Mouse (Mus musculus): ENCODE results near the gene Evi2b. TPM values are rescaled to one million over a fixed set of nuclear protein-coding genes. Genes with fewer than 3 reads are reported as not detected.

Evi2b gene
- polyA plus RNA-seq, 1 experiment, result 95.6 TPM

DNA sequence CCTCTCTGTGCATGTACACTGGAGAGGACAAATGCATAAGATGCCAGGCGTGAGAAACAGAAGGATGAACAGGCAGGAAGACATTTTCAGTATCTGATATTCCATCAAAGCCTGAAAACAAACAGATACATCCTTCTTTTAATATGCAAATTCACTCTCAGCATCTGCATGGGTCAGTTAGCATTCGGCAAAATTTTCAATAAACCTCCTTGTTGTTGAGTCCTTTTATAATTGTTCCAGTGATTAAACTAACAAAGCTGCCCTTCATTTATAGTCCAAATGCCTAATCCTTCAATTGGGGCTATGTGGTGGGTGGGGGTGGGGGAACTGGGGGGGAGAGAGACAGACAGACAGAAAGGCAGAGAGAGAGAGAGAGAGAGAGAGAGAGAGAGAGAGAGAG lies 20.6 kb downstream of the Evi2b start:
- Histone ChIP-seq H3K36me3 (ENCODE audit: control insufficient read depth, insufficient read depth, low read length) (no peaks in the 10 kb centered on the region), H3K27ac (ENCODE audit: control insufficient read depth, insufficient read depth, low read length) (no peak overlapping the region), H3K4me3 (ENCODE audit: control insufficient read depth, insufficient read depth, low read length) (no peak overlapping the region), H3K27me3 (ENCODE audit: control insufficient read depth, insufficient read depth, low read length) (no peaks in the 10 kb centered on the region), H3K4me1 (replicated peaks; ENCODE audit: control insufficient read depth, insufficient read depth, low read length) (no peaks in the 10 kb centered on the region)
- WGBS, result 92% methylated on average over 2 of the region's 2 CpGs
- TF ChIP-seq POLR2A (IDR thresholded peaks at IDR 0.05; ENCODE audit: control insufficient read depth, extremely low read depth, insufficient read depth, low read length, poor library complexity), result no peak
- TF ChIP-seq CTCF (IDR thresholded peaks at IDR 0.05; ENCODE audit: borderline replicate concordance, control insufficient read depth, extremely low read depth, insufficient read depth, low read length, poor library complexity), result no peak
- no peak for DNase-seq

DNA sequence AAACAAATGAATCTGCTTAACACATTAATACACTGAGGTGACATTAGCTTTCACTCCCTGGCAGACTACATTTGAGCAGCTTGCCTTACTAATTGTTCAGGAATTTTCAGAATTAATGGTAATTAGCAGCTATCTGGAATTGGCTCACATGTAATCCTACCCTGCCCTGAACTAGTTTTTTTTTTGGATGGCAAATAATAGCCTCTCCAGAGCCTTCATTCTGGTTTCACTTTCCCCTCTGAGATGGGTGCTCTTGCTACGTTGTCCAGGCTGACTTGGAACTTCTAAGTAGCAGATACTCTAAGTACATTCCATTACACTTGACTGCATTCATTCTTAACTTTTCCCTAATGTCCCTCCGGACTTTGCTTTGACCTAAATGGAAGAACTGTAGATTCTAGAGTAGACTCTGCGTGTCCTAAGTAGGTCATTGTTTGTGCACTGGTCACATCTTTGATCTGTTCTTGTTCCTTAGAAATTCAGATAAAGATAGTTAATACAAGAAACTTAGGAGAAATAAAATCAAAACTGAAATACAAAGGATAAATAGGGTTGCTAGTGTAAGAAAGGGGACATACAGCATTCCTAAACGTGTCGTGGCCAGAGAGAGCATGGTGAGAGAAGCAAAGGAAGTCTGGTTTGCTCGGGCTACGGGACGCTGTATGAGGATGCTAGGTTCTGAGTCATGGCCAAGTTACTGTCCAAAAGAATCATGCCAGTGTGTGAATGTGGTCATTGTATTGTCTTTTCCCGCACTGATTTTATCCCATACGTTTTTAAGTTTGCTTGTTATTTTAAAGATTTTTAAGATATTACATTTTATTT lies 28.4 kb downstream of the Evi2b start:
- Histone ChIP-seq H3K4me3 (ENCODE audit: control insufficient read depth, insufficient read depth, low read length) (no peak overlapping the region), H3K27ac (ENCODE audit: control insufficient read depth, insufficient read depth, low read length) (no peak overlapping the region), H3K36me3 (ENCODE audit: control insufficient read depth, insufficient read depth, low read length) (no peaks in the 10 kb centered on the region), H3K4me1 (replicated peaks; ENCODE audit: control insufficient read depth, insufficient read depth, low read length) (no peaks in the 10 kb centered on the region), H3K27me3 (ENCODE audit: control insufficient read depth, insufficient read depth, low read length) (no peaks in the 10 kb centered on the region)
- 74% methylated on average over 10 of the region's 10 CpGs for WGBS
- DNase-seq, result no peak
- no peak for TF ChIP-seq CTCF (IDR thresholded peaks at IDR 0.05; ENCODE audit: borderline replicate concordance, control insufficient read depth, extremely low read depth, insufficient read depth, low read length, poor library complexity)
- no peak for TF ChIP-seq POLR2A (IDR thresholded peaks at IDR 0.05; ENCODE audit: control insufficient read depth, extremely low read depth, insufficient read depth, low read length, poor library complexity)

DNA sequence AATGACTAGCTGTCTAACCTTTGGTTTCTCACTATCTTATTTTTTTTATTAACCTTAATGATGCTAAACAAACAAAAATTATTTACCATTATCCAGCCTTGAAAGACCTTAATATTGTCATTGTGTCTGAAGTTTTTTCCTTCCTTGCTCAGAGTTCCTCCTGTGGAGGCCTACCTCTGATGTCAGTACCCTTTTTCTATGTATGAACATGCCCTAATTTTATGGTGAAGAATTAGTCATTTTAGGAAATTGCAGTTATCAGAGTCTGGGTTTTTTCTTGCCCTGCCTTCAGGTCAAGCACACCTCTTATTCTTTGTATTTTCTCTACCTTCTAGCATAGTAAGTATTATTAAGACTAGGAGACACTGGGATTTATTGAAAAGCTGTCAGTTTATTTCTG lies 38.8 kb downstream of the Evi2b start:
- no peaks in the 10 kb centered on the region for H3K27me3 ChIP-seq (ENCODE audit: control insufficient read depth, insufficient read depth, low read length)
- peaks cover 4% of the 10 kb centered on the region; the same call in 1 of the 2 replicates for H3K36me3 ChIP-seq (ENCODE audit: control insufficient read depth, insufficient read depth, low read length)
- H3K27ac ChIP-seq (ENCODE audit: control insufficient read depth, insufficient read depth, low read length), result no peak overlapping the region
- no peak for DNase-seq
- no peak for TF ChIP-seq CTCF (IDR thresholded peaks at IDR 0.05; ENCODE audit: borderline replicate concordance, control insufficient read depth, extremely low read depth, insufficient read depth, low read length, poor library complexity)
- no peak for TF ChIP-seq POLR2A (IDR thresholded peaks at IDR 0.05; ENCODE audit: control insufficient read depth, extremely low read depth, insufficient read depth, low read length, poor library complexity)
- H3K4me3 ChIP-seq (ENCODE audit: control insufficient read depth, insufficient read depth, low read length), result no peak overlapping the region
- H3K4me1 ChIP-seq (replicated peaks; ENCODE audit: control insufficient read depth, insufficient read depth, low read length), result 0 out of 2 replicates have a peak, but pooled peaks cover 2% of the 10 kb centered on the region

DNA sequence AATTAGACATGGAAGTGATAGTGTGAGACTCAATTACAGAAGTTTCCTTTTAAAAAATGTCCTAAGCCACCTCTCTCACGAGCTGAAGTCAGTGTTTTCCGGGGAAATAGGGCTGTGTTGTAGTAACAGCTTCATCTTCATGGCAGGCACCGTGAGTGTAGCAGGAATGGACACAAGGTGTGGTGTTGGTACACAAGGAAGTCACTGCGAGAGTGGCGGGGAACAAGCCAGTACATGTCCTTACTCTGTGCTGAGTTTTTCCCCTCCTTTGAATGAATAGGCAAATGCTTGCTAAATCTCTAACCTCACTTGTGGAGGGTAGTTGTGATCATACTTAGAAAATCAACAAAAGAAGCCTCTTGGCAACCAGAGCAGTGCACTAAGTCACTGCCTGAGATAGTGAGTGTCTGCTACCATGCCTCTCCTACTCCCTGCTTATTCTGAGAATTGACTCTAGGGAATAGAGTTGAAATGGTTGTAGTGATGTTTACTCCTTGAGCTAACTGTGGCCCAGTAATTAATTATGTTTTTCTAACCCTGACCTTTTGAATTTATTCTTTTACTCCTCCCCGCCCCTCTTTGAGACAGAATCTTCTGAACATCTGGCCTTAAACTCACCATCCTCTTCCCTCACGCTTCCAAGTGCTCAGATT lies 39.6 kb downstream of the Evi2b start:
- Histone ChIP-seq H3K27me3 (ENCODE audit: control insufficient read depth, insufficient read depth, low read length) (no peaks in the 10 kb centered on the region), H3K36me3 (ENCODE audit: control insufficient read depth, insufficient read depth, low read length) (peaks cover 4% of the 10 kb centered on the region; the same call in 1 of the 2 replicates), H3K27ac (ENCODE audit: control insufficient read depth, insufficient read depth, low read length) (no peak overlapping the region), H3K4me1 (replicated peaks; ENCODE audit: control insufficient read depth, insufficient read depth, low read length) (0 out of 2 replicates have a peak, but pooled peaks cover 2% of the 10 kb centered on the region), H3K4me3 (ENCODE audit: control insufficient read depth, insufficient read depth, low read length) (no peak overlapping the region)
- 94% methylated on average over 7 of the region's 7 CpGs for WGBS
- DNase-seq, result no peak
- TF ChIP-seq CTCF (IDR thresholded peaks at IDR 0.05; ENCODE audit: borderline replicate concordance, control insufficient read depth, extremely low read depth, insufficient read depth, low read length, poor library complexity) (no peak), POLR2A (IDR thresholded peaks at IDR 0.05; ENCODE audit: control insufficient read depth, extremely low read depth, insufficient read depth, low read length, poor library complexity) (no peak)

DNA sequence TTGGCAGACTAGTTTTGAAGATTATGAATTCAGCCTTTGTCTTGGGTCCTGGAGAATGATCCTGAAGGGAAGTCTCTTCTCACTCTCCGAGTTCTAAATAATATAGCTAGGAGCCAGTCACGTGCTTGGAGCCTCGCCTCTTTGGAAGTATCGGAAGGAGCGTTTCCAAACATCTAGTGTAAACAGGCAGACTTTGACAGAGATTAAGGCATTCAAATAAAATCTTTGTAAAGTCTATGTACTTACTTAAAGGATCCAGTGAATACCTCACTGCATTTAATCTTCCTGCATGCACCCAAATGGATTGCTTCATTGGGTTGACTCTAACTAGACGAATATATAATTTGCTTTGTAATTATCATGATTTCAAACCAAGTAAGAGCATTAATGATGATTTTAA lies 40.2 kb downstream of the Evi2b start:
- WGBS, result 98% methylated on average over 6 of the region's 6 CpGs
- H3K27me3 ChIP-seq (ENCODE audit: control insufficient read depth, insufficient read depth, low read length), result no peaks in the 10 kb centered on the region
- H3K4me3 ChIP-seq (ENCODE audit: control insufficient read depth, insufficient read depth, low read length), result no peak overlapping the region
- H3K27ac ChIP-seq (ENCODE audit: control insufficient read depth, insufficient read depth, low read length), result no peak overlapping the region
- H3K4me1 ChIP-seq (replicated peaks; ENCODE audit: control insufficient read depth, insufficient read depth, low read length), result 0 out of 2 replicates have a peak, but pooled peaks cover 2% of the 10 kb centered on the region
- TF ChIP-seq CTCF (IDR thresholded peaks at IDR 0.05; ENCODE audit: borderline replicate concordance, control insufficient read depth, extremely low read depth, insufficient read depth, low read length, poor library complexity) (no peak), POLR2A (IDR thresholded peaks at IDR 0.05; ENCODE audit: control insufficient read depth, extremely low read depth, insufficient read depth, low read length, poor library complexity) (no peak)
- DNase-seq, result no peak
- peaks cover 4% of the 10 kb centered on the region; the same call in 1 of the 2 replicates for H3K36me3 ChIP-seq (ENCODE audit: control insufficient read depth, insufficient read depth, low read length)

DNA sequence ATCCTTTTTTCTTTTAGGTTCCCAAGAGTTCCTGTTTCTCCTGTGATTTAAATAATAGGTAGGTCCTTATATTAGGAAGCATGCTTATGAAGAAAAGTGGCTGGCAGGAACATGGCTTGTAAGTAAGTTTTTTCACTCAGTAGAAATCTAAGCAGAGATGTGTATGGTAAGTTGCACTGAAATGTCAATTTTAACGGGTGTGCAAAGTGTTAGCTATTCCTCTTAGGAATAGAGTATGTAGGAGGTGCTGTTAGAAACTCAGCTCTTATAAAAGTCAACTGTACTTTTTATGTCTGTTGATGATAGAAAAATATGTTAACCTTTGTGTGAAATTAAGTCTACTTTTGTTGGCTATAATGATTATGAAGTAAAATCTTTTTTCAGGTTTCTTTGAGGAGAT lies 55.5 kb downstream of the Evi2b start:
- H3K27ac ChIP-seq (ENCODE audit: control insufficient read depth, insufficient read depth, low read length), result no peak overlapping the region
- H3K36me3 ChIP-seq (ENCODE audit: control insufficient read depth, insufficient read depth, low read length), result no peaks in the 10 kb centered on the region
- no peak overlapping the region for H3K4me3 ChIP-seq (ENCODE audit: control insufficient read depth, insufficient read depth, low read length)
- H3K27me3 ChIP-seq (ENCODE audit: control insufficient read depth, insufficient read depth, low read length), result no peaks in the 10 kb centered on the region
- DNase-seq, result no peak
- no peaks in the 10 kb centered on the region for H3K4me1 ChIP-seq (replicated peaks; ENCODE audit: control insufficient read depth, insufficient read depth, low read length)
- TF ChIP-seq POLR2A (IDR thresholded peaks at IDR 0.05; ENCODE audit: control insufficient read depth, extremely low read depth, insufficient read depth, low read length, poor library complexity) (no peak), CTCF (IDR thresholded peaks at IDR 0.05; ENCODE audit: borderline replicate concordance, control insufficient read depth, extremely low read depth, insufficient read depth, low read length, poor library complexity) (no peak)
- 89% methylated on average over 1 of the region's 1 CpGs for WGBS

Other genes with a start within 250 kb of the Evi2b start
- not detected in 2 replicates for gene Gm9964, start 226.9 kb downstream of the Evi2b start, polyA plus RNA-seq (2012; rRNA removed)
- gene Nf1, start 184.1 kb downstream of the Evi2b start, polyA plus RNA-seq (2012; rRNA removed), result 6.9 and 8.2 TPM in 2 replicates
- 0.05 and 0.23 TPM in 2 replicates for gene Omg, start 19.7 kb downstream of the Evi2b start, polyA plus RNA-seq (2012; rRNA removed)
- 3.5 and 3.6 TPM in 2 replicates for gene Evi2, start 6.8 kb upstream of the Evi2b start, polyA plus RNA-seq (2012; rRNA removed)
- 12.8 and 16.9 TPM in 2 replicates for gene Evi2a, start 6.8 kb upstream of the Evi2b start, polyA plus RNA-seq (2012; rRNA removed)
- gene Rab11fip4, start 67.5 kb upstream of the Evi2b start, polyA plus RNA-seq (2012; rRNA removed), result 36.8 and 40.9 TPM in 2 replicates

Measured in thymus, adult 2 months (tissue).